Mouse (Mus musculus): ENCODE data around the gene Kcnh7.

Kcnh7 gene

DNA sequence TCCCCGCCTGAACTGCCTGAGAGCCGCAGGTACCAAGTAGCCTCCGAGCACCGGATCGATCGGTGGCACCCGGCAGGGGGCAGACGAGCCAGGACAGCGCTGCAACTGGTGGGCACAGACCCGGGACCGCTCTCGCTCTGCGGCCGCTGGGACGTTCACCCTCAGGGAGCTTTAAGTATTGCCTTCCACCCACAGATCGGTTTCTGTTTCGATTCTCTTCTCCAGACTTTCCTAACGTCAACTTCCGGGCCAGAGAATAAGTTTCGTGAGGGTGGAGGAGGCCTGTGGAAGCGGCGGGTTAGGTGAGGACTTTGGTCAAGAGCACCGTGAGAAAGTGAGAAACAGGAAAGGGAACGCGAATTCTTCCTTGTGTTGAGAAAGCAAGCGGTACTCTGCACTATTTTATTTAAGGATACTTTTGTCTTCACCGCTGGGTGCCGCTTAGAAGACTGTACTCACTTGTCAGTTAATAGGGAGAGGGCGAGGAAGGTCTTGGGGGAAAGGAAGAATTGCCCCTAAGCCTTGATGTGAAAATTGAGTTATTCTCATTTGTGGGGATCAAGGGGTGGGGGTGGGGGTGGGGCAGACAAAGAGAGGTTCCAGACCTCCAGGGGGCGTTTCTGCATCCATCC lies 538.0 kb downstream of the Kcnh7 start, which contains the start of gene Ifih1:
Ifih1 (minus strand) TSS at position 242 of the 632 bp plus-strand sequence.
- no peak for DNase-seq (ENCODE audit: low spot score)

DNA sequence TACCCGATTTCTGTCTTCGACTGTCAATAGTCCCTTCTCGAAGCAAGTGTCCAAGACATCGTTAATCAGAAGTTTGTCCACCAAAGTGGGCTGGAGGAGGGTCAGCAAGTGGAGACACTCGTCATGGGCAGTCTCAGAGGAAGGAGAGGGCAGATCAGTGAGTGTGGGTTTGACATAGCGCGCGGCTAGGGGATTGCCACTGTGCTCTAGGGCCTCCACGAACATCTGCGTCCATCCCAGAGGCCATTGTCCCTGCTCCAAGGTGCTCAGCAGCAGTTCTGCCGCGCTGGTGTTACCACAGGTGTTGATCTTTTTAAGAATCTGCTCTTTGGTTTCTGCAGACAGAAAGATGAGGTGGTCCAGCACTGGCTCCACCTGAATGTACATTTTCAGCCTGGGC lies 538.6 kb downstream of the Kcnh7 start:
- no peak for DNase-seq (ENCODE audit: low spot score)

DNA sequence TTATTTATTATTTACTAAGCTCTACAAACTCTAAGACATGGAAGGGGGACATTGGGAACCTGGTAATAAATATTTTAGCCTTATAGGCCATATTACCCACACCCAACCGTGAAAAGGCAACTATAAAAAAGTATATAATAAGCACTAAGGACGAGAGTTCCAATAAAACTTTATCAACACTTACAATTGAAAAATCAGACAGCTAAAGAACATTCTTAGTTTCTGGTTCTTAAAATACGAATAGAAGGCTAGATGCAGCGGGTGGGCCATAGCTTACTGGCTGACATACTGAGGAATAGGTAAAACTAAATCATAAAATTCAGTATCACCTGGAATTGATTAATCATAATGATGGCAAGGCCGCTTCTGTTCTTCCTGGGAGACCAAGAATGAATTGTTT lies 539.2 kb downstream of the Kcnh7 start:
- no peak for DNase-seq (ENCODE audit: low spot score)

Measured in left cerebral cortex, adult 11 months (tissue).